Mouse (Mus musculus) neural tube, embryonic 11.5 days (tissue): ENCODE measurements around the gene Vamp1. TPM values are rescaled to one million over a fixed set of nuclear protein-coding genes. Genes with fewer than 3 reads are reported as not detected.

Source experiments
- ATAC-seq: fragments of 200-750 bp; cut with Nextera tagmentation; 2 replicates; pipeline ENCODE4 v1.8.0; 2017; ENCODE audit warnings: moderate number of reproducible peaks, mild to moderate bottlenecking, moderate TSS enrichment, moderate library complexity; ENCODE audit not compliant: insufficient read depth, low FRiP score, low TSS enrichment
- DNase-seq: peaks from one replicate; pipeline ENCODE4 v3.0.0-alpha.2; 2015; ENCODE audit warnings: low spot score
- H3K27ac ChIP-seq: fragments of 300-500 bp; sonication (generic); 2 replicates; pipeline ENCODE4 v1.5.1; 2014; ENCODE audit warnings: low read depth, mild to moderate bottlenecking, low read length
- H3K27me3 ChIP-seq: fragments of 300-500 bp; sonication (generic); 2 replicates; pipeline ENCODE4 v1.6.1; 2014; ENCODE audit warnings: mild to moderate bottlenecking, low read length, mixed read lengths; ENCODE audit not compliant: control insufficient read depth, insufficient read depth
- H3K36me3 ChIP-seq: fragments of 300-500 bp; sonication (generic); 2 replicates; pipeline ENCODE4 v1.6.1; 2014; ENCODE audit warnings: mild to moderate bottlenecking, low read length, moderate library complexity, mixed read lengths; ENCODE audit not compliant: control insufficient read depth, insufficient read depth
- H3K4me1 ChIP-seq: fragments of 300-500 bp; sonication (generic); 2 replicates; pipeline ENCODE4 v1.6.1; 2014; ENCODE audit warnings: low read length, mixed read lengths; ENCODE audit not compliant: control insufficient read depth, insufficient read depth
- H3K4me2 ChIP-seq: fragments of 300-500 bp; sonication (generic); 2 replicates; pipeline ENCODE4 v1.6.1; 2014; ENCODE audit warnings: low read depth, mild to moderate bottlenecking, moderate library complexity
- H3K4me3 ChIP-seq: fragments of 300-500 bp; sonication (generic); 2 replicates; pipeline ENCODE4 v1.5.1; 2014; ENCODE audit warnings: low read depth, low read length
- H3K9ac ChIP-seq: fragments of 300-500 bp; sonication (generic); 2 replicates; pipeline ENCODE4 v1.6.1; 2014; ENCODE audit warnings: mild to moderate bottlenecking, low read length
- H3K9me3 ChIP-seq: fragments of 300-500 bp; sonication (generic); 2 replicates; pipeline ENCODE4 v1.6.1; 2016; ENCODE audit warnings: low read length; ENCODE audit not compliant: control insufficient read depth
- WGBS: fragments of 180-500 bp; shearing (Covaris S2); extraction: QIAGEN DNeasy Blood & Tissue Kit; methylation state at CpG from one replicate; pipeline ENCODE4 v1.1.7; 2014; 5-methylcytosine and 5-hydroxymethylcytosine counted together
- polyA plus RNA-seq: library from polyadenylated mRNA; unstranded; fragments of >200 nt; fragmentation: Nextera tagmentation; extraction: Ambion mirVana; gene quantifications from 2 replicates; pipeline ENCODE4 v1.2.1, GENCODE M21; 2014

Vamp1 gene
- polyA plus RNA-seq, 1 experiment from 2014 or later = 2.2 TPM

- 13% methylated on average over 1 of the region's 1 CpGs for WGBS
- Histone ChIP-seq H3K4me1 (peaks cover 2% of the 10 kb centered on the region; the same call in 1 of the 2 replicates), H3K27me3 (no peaks in the 10 kb centered on the region), H3K9ac (no peak overlapping the region), H3K27ac (no peak overlapping the region), H3K36me3 (0 out of 2 replicates have a peak, but pooled peaks cover 2% of the 10 kb centered on the region), H3K4me2 (no peak overlapping the region), H3K4me3 (no peak overlapping the region), H3K9me3 (no peaks in the 10 kb centered on the region)
- ATAC-seq = no peak
- no peak for DNase-seq
Measured at GRCm38 (mm10) chr6:125195541-125196075, 19.7 kb upstream of the Vamp1 start.

GRCm38 (mm10) chr6:125196301-125196700 lies 19.1 kb upstream of the Vamp1 start:
- Histone ChIP-seq H3K4me2 (no peak overlapping the region), H3K36me3 (0 out of 2 replicates have a peak, but pooled peaks cover 2% of the 10 kb centered on the region), H3K27me3 (no peaks in the 10 kb centered on the region), H3K4me1 (peaks cover 2% of the 10 kb centered on the region; the same call in 1 of the 2 replicates), H3K27ac (no peak overlapping the region), H3K9ac (no peak overlapping the region), H3K4me3 (no peak overlapping the region), H3K9me3 (no peaks in the 10 kb centered on the region)
- no peak for ATAC-seq
- DNase-seq = no peak
- 59% methylated on average over 3 of the region's 3 CpGs for WGBS

- no peaks in the 10 kb centered on the region for H3K27me3 ChIP-seq
Measured at GRCm38 (mm10) chr6:125197166-125197565, 18.2 kb upstream of the Vamp1 start.

GRCm38 (mm10) chr6:125210436-125210835 lies 4.9 kb upstream of the Vamp1 start:
- no peak overlapping the region for H3K27ac ChIP-seq
- WGBS = 91% methylated on average over 1 of the region's 1 CpGs
- no peak overlapping the region for H3K4me2 ChIP-seq
- ATAC-seq = no peak
- no peak for DNase-seq
- H3K9ac ChIP-seq = no peak overlapping the region
- H3K27me3 ChIP-seq = no peaks in the 10 kb centered on the region
- H3K4me1 ChIP-seq = no peaks in the 10 kb centered on the region
- no peaks in the 10 kb centered on the region for H3K36me3 ChIP-seq
- no peak overlapping the region for H3K4me3 ChIP-seq
- no peaks in the 10 kb centered on the region for H3K9me3 ChIP-seq

More at GRCm38 (mm10) chr6:125197166-125197565, 18.2 kb upstream of the Vamp1 start:
- H3K36me3 ChIP-seq = 0 out of 2 replicates have a peak, but pooled peaks cover 2% of the 10 kb centered on the region
- H3K9ac ChIP-seq = no peak overlapping the region
- no peak overlapping the region for H3K4me2 ChIP-seq
- H3K4me3 ChIP-seq = no peak overlapping the region
- peaks cover 2% of the 10 kb centered on the region; the same call in 1 of the 2 replicates for H3K4me1 ChIP-seq
- H3K27ac ChIP-seq = no peak overlapping the region
- no peaks in the 10 kb centered on the region for H3K9me3 ChIP-seq
- DNase-seq = no peak
- no peak for ATAC-seq
- WGBS = 85% methylated on average over 5 of the region's 5 CpGs

- Histone ChIP-seq H3K9me3 (no peaks in the 10 kb centered on the region), H3K4me2 (no peak overlapping the region), H3K27ac (no peak overlapping the region), H3K4me3 (no peak overlapping the region), H3K36me3 (no peaks in the 10 kb centered on the region), H3K4me1 (no peaks in the 10 kb centered on the region; the same call in 1 of the 2 replicates), H3K9ac (no peak overlapping the region), H3K27me3 (no peaks in the 10 kb centered on the region)
- WGBS = 41% methylated on average over 2 of the region's 2 CpGs
- ATAC-seq (no peak), DNase-seq (no peak)
Measured at GRCm38 (mm10) chr6:125212621-125213020, 2.7 kb upstream of the Vamp1 start.

GRCm38 (mm10) chr6:125213129-125213528 lies 2.2 kb upstream of the Vamp1 start:
- H3K4me1 ChIP-seq = no peaks in the 10 kb centered on the region; the same call in 1 of the 2 replicates
- WGBS = 73% methylated on average over 6 of the region's 6 CpGs

GRCm38 (mm10) chr6:125213715-125214114 lies 1.6 kb upstream of the Vamp1 start:
- H3K27me3 ChIP-seq = no peaks in the 10 kb centered on the region
- no peaks in the 10 kb centered on the region for H3K9me3 ChIP-seq
- 83% methylated on average over 6 of the region's 6 CpGs for WGBS
- H3K4me3 ChIP-seq = no peak overlapping the region
- ATAC-seq (no peak), DNase-seq (no peak)
- H3K27ac ChIP-seq = no peak overlapping the region
- no peaks in the 10 kb centered on the region; the same call in 1 of the 2 replicates for H3K4me1 ChIP-seq
- no peak overlapping the region for H3K9ac ChIP-seq
- H3K4me2 ChIP-seq = no peak overlapping the region
- H3K36me3 ChIP-seq = no peaks in the 10 kb centered on the region

More at GRCm38 (mm10) chr6:125213129-125213528, 2.2 kb upstream of the Vamp1 start:
- Histone ChIP-seq H3K9ac (no peak overlapping the region), H3K4me3 (no peak overlapping the region), H3K27ac (no peak overlapping the region), H3K27me3 (no peaks in the 10 kb centered on the region), H3K36me3 (no peaks in the 10 kb centered on the region), H3K4me2 (no peak overlapping the region), H3K9me3 (no peaks in the 10 kb centered on the region)
- no peak for DNase-seq
- ATAC-seq = no peak

GRCm38 (mm10) chr6:125216898-125217297 lies 1.5 kb downstream of the Vamp1 start:
- no peaks in the 10 kb centered on the region for H3K9me3 ChIP-seq
- no peak overlapping the region for H3K4me2 ChIP-seq
- H3K36me3 ChIP-seq = no peaks in the 10 kb centered on the region
- no peak overlapping the region for H3K9ac ChIP-seq
- no peak overlapping the region for H3K4me3 ChIP-seq
- 84% methylated on average over 2 of the region's 2 CpGs for WGBS
- no peaks in the 10 kb centered on the region; the same call in 1 of the 2 replicates for H3K4me1 ChIP-seq
- no peaks in the 10 kb centered on the region for H3K27me3 ChIP-seq
- H3K27ac ChIP-seq = no peak overlapping the region
- ATAC-seq (no peak), DNase-seq (no peak)

- DNase-seq (no peak), ATAC-seq (no peak)
- Histone ChIP-seq H3K9me3 (no peaks in the 10 kb centered on the region), H3K9ac (no peak overlapping the region), H3K27ac (no peak overlapping the region), H3K36me3 (no peaks in the 10 kb centered on the region), H3K4me3 (no peak overlapping the region), H3K4me2 (no peak overlapping the region), H3K27me3 (no peaks in the 10 kb centered on the region), H3K4me1 (no peaks in the 10 kb centered on the region; the same call in 1 of the 2 replicates)
- WGBS = 88% methylated on average over 11 of the region's 11 CpGs
Measured at GRCm38 (mm10) chr6:125217899-125218298, 2.5 kb downstream of the Vamp1 start.
